Mouse (Mus musculus): Measurements from ENCODE around the gene Brpf3. TPM values are rescaled to one million over a fixed set of nuclear protein-coding genes. Genes with fewer than 3 reads are reported as not detected.

Gene Brpf3
- polyA plus RNA-seq, 1 experiment = 88.3 TPM

DNA sequence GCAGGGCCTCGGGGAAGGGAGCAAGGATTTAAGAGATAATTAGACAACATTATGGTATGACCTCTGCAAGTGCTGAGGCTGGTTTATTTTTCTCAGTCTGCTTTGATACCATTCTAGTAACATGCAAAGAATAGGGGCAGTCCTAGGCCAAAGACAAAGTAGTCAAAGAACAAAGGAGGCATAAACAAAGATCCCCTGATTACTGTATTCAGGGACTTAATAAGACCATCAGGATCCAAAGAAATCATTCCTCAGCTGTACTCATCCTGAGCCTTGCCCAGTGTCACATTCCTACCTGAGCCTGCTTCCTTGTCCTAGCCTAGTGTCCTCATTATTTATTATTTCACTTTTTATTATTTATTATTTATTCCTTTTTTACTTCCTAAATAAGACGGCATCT is 19.3 kb downstream of the Brpf3 start:
- Histone ChIP-seq H3K36me3 (ENCODE audit: control insufficient read depth) (peaks cover 99% of the 10 kb centered on the region), H3K27me3 (ENCODE audit: control insufficient read depth) (no peaks in the 10 kb centered on the region; the same call in 1 of the 2 replicates), H3K9me3 (ENCODE audit: control insufficient read depth, low read length) (peaks cover 22% of the 10 kb centered on the region), H3K4me1 (ENCODE audit: control insufficient read depth) (peaks cover 85% of the 10 kb centered on the region), H3K4me3 (replicated peaks) (no peak overlapping the region)
- TF ChIP-seq TAL1 (IDR thresholded peaks at IDR 0.05; ENCODE audit: low read length) = no peak
- no peak for TF ChIP-seq GATA1 (IDR thresholded peaks at IDR 0.05; ENCODE audit: low read length)

- TF ChIP-seq TAL1 (IDR thresholded peaks at IDR 0.05; ENCODE audit: low read length) (peak; percentile 99), GATA1 (IDR thresholded peaks at IDR 0.05; ENCODE audit: low read length) (peak; percentile 94)
- peak overlapping the region; percentile 69 for H3K4me3 ChIP-seq (replicated peaks)
- H3K36me3 ChIP-seq (ENCODE audit: control insufficient read depth) = peaks cover 99% of the 10 kb centered on the region
- H3K27me3 ChIP-seq (ENCODE audit: control insufficient read depth) = no peaks in the 10 kb centered on the region; the same call in 1 of the 2 replicates
- peaks cover 95% of the 10 kb centered on the region for H3K4me1 ChIP-seq (ENCODE audit: control insufficient read depth)
- peaks cover 6% of the 10 kb centered on the region for H3K9me3 ChIP-seq (ENCODE audit: control insufficient read depth, low read length)
Measured at GRCm38 (mm10) chr17:28823004-28823745, 22.3 kb downstream of the Brpf3 start.

- Histone ChIP-seq H3K36me3 (ENCODE audit: control insufficient read depth) (peaks cover 99% of the 10 kb centered on the region), H3K4me1 (ENCODE audit: control insufficient read depth) (peaks cover 95% of the 10 kb centered on the region)
Measured at GRCm38 (mm10) chr17:28823749-28824148, 22.9 kb downstream of the Brpf3 start.

DNA sequence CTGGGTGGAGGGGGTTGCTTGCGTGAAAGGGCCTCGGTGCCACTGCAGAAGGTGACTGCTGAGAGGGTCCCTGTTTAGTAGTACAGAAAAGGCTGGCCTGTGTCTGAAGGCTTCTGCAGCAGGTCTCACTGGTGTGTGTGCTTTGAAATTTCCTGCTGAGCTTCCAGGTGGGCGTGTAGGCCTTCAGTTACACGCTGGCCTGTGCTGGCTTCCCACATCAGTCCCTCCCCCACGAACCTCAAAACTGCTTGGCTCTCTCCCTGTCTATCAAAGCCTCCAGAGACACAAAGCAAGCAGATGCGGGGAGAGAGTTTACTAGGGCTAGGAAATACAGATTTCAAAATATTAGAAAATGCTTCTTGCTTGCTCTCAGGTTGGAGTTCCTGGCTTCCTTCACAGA is 24.0 kb downstream of the Brpf3 start:
- TF ChIP-seq GATA1 (IDR thresholded peaks at IDR 0.05; ENCODE audit: low read length) (no peak), TAL1 (IDR thresholded peaks at IDR 0.05; ENCODE audit: low read length) (no peak)
- Histone ChIP-seq H3K4me1 (ENCODE audit: control insufficient read depth) (peaks cover 99% of the 10 kb centered on the region), H3K4me3 (replicated peaks) (peak overlapping the region; percentile 69), H3K9me3 (ENCODE audit: control insufficient read depth, low read length) (no peaks in the 10 kb centered on the region; the same call in 1 of the 2 replicates), H3K36me3 (ENCODE audit: control insufficient read depth) (peaks cover 100% of the 10 kb centered on the region), H3K27me3 (ENCODE audit: control insufficient read depth) (no peaks in the 10 kb centered on the region)

More at GRCm38 (mm10) chr17:28823749-28824148, 22.9 kb downstream of the Brpf3 start:
- Histone ChIP-seq H3K27me3 (ENCODE audit: control insufficient read depth) (no peaks in the 10 kb centered on the region), H3K4me3 (replicated peaks) (peak overlapping the region; percentile 69), H3K9me3 (ENCODE audit: control insufficient read depth, low read length) (no peaks in the 10 kb centered on the region; the same call in 1 of the 2 replicates)
- TF ChIP-seq GATA1 (IDR thresholded peaks at IDR 0.05; ENCODE audit: low read length) = no peak
- no peak for TF ChIP-seq TAL1 (IDR thresholded peaks at IDR 0.05; ENCODE audit: low read length)

GRCm38 (mm10) chr17:28825359-28826041 is 24.6 kb downstream of the Brpf3 start:
- Histone ChIP-seq H3K27me3 (ENCODE audit: control insufficient read depth) (no peaks in the 10 kb centered on the region), H3K4me3 (replicated peaks) (peak overlapping the region; percentile 69), H3K9me3 (ENCODE audit: control insufficient read depth, low read length) (no peaks in the 10 kb centered on the region; the same call in 1 of the 2 replicates), H3K4me1 (ENCODE audit: control insufficient read depth) (peaks cover 100% of the 10 kb centered on the region), H3K36me3 (ENCODE audit: control insufficient read depth) (peaks cover 100% of the 10 kb centered on the region)
- TF ChIP-seq GATA1 (IDR thresholded peaks at IDR 0.05; ENCODE audit: low read length) = no peak
- TF ChIP-seq TAL1 (IDR thresholded peaks at IDR 0.05; ENCODE audit: low read length) = no peak

GRCm38 (mm10) chr17:28827665-28828231 is 26.9 kb downstream of the Brpf3 start:
- no peaks in the 10 kb centered on the region for H3K9me3 ChIP-seq (ENCODE audit: control insufficient read depth, low read length)
- TF ChIP-seq TAL1 (IDR thresholded peaks at IDR 0.05; ENCODE audit: low read length) (no peak), GATA1 (IDR thresholded peaks at IDR 0.05; ENCODE audit: low read length) (no peak)
- peaks cover 100% of the 10 kb centered on the region for H3K4me1 ChIP-seq (ENCODE audit: control insufficient read depth)
- peaks cover 100% of the 10 kb centered on the region for H3K36me3 ChIP-seq (ENCODE audit: control insufficient read depth)
- H3K4me3 ChIP-seq (replicated peaks) = peak overlapping the region; percentile 69
- H3K27me3 ChIP-seq (ENCODE audit: control insufficient read depth) = no peaks in the 10 kb centered on the region

DNA sequence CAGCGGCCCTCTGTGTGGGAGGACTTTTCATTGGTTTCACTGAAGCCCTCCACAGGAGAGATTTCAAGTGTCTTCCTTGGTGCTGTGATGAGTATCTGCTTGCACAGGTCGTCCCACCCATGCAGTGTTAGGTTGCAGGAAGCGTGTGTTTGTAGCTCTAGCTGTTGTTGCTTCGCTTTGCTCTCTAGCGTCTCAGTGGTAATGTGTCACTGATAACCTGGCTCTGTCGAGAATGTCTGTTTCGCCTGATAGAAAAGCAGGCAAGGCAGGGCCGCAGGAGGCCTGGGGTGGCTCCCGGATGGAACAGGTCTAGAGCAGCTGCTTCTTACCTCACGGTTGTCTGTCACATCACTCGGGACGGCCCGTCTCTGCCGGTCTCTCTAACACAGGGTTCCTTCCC is 28.2 kb downstream of the Brpf3 start:
- TF ChIP-seq TAL1 (IDR thresholded peaks at IDR 0.05; ENCODE audit: low read length) (peak; percentile 94), GATA1 (IDR thresholded peaks at IDR 0.05; ENCODE audit: low read length) (peak; percentile 85)
- Histone ChIP-seq H3K4me3 (replicated peaks) (peak overlapping the region; percentile 69), H3K36me3 (ENCODE audit: control insufficient read depth) (peaks cover 100% of the 10 kb centered on the region), H3K9me3 (ENCODE audit: control insufficient read depth, low read length) (no peaks in the 10 kb centered on the region), H3K27me3 (ENCODE audit: control insufficient read depth) (no peaks in the 10 kb centered on the region), H3K4me1 (ENCODE audit: control insufficient read depth) (peaks cover 100% of the 10 kb centered on the region)

DNA sequence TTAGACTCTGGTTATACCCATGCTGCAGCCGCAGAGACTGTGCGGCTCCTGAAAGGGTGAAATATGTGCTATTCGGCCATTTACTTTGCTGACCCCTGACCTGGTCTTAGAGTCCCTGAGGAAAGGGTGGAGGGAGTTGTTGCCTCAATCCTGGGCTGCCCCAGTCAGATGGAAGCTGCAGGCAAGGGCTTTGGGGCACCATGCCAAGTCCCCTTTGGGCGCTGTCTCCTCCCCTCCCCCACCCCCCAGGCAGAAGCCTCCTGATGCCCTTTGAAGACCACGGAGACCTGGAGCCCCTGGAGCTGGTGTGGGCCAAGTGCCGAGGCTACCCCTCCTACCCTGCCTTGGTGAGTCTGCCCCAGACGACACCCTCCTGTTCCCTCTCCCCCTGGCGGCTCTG is 30.2 kb downstream of the Brpf3 start:
- Histone ChIP-seq H3K9me3 (ENCODE audit: control insufficient read depth, low read length) (no peaks in the 10 kb centered on the region), H3K4me3 (replicated peaks) (peak overlapping the region; percentile 15), H3K27me3 (ENCODE audit: control insufficient read depth) (no peaks in the 10 kb centered on the region), H3K4me1 (ENCODE audit: control insufficient read depth) (peaks cover 98% of the 10 kb centered on the region), H3K36me3 (ENCODE audit: control insufficient read depth) (peaks cover 100% of the 10 kb centered on the region)
- TF ChIP-seq GATA1 (IDR thresholded peaks at IDR 0.05; ENCODE audit: low read length) (no peak), TAL1 (IDR thresholded peaks at IDR 0.05; ENCODE audit: low read length) (no peak)

DNA sequence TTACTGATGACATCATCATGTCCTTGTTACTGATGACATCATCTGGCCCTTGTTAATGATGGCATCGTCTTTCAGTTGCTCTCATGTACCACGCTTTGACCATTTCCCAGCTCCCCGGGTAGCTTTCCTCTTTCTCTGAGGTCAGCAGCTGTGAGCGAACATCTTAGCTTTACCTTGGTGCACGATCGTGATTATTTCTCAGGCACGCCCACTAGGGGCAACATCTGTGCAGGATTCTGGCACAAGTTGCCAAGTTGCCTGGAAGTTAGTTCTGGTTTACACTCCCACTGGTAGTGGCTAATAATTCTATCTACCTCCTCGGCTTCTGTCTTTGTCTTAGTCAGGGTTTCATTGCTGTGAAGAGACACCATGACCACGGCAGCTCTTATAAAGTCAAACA is 31.1 kb downstream of the Brpf3 start:
- H3K27me3 ChIP-seq (ENCODE audit: control insufficient read depth) = no peaks in the 10 kb centered on the region; the same call in 1 of the 2 replicates
- H3K9me3 ChIP-seq (ENCODE audit: control insufficient read depth, low read length) = peaks cover 6% of the 10 kb centered on the region
- H3K4me1 ChIP-seq (ENCODE audit: control insufficient read depth) = peaks cover 98% of the 10 kb centered on the region
- TF ChIP-seq GATA1 (IDR thresholded peaks at IDR 0.05; ENCODE audit: low read length) (no peak), TAL1 (IDR thresholded peaks at IDR 0.05; ENCODE audit: low read length) (no peak)
- H3K36me3 ChIP-seq (ENCODE audit: control insufficient read depth) = peaks cover 100% of the 10 kb centered on the region
- H3K4me3 ChIP-seq (replicated peaks) = no peak overlapping the region
